Comparison of ENCODE assay signal across 20 mouse cellular contexts in genomic region chr4:120935006-120935405, GRCm38 (mm10). TPM values are rescaled to one million over a fixed set of nuclear protein-coding genes. Genes with fewer than 3 reads are reported as not detected.
DNase-seq lines count a peak whose midpoint lies in the region; ATAC-seq and TF ChIP-seq lines count a peak whose summit lies in the region.
"Had no signal": no experiment of that assay in that cellular context is flagged by ENCODE, and none has a peak within 500 bp of the region (broad histone marks: within the 10 kb centered on the region; RNA-seq: fewer than 3 reads in every experiment).

No protein-coding gene starts in this region.

- 0 out of 2 replicates have a peak, but pooled peaks cover 3% of the 10 kb centered on the region for H3K4me1 ChIP-seq in kidney, adult 2 months (ENCODE audit: control insufficient read depth, insufficient read depth, low read length)
- no peaks in the 10 kb centered on the region for H3K4me1 ChIP-seq in intestine, embryonic 15.5 days (replicated peaks)
- no peaks in the 10 kb centered on the region for H3K4me1 ChIP-seq in intestine, postnatal 0 days (replicated peaks; ENCODE audit: control insufficient read depth, insufficient read depth, low read length)
- H3K4me1 ChIP-seq: embryonic facial prominence, embryonic 13.5 days; forebrain, embryonic 12.5 days; heart, embryonic 12.5 days; hindbrain, embryonic 10.5 days had no signal

- H3K9ac ChIP-seq in intestine, embryonic 15.5 days: no peak overlapping the region
- no peak overlapping the region for H3K9ac ChIP-seq in intestine, postnatal 0 days (ENCODE audit: low read depth, low read length)
- H3K9ac ChIP-seq: embryonic facial prominence, embryonic 13.5 days; forebrain, embryonic 12.5 days; forebrain, postnatal 0 days; heart, embryonic 12.5 days had no signal

- peak; percentile 73 for ATAC-seq in intestine, embryonic 15.5 days
- ATAC-seq in intestine, postnatal 0 days: peak; percentile 54
- ATAC-seq: activated CD4-positive, CD25-positive, alpha-beta regulatory T cell, adult 4 months; forebrain, postnatal 0 days; Patski had no signal

- no peaks in the 10 kb centered on the region for H3K36me3 ChIP-seq in kidney, adult 2 months (ENCODE audit: control insufficient read depth, insufficient read depth, low read length)
- H3K36me3 ChIP-seq in intestine, embryonic 15.5 days: 0 out of 2 replicates have a peak, but pooled peaks cover 4% of the 10 kb centered on the region
- peaks cover 17% of the 10 kb centered on the region; the same call in 1 of the 2 replicates for H3K36me3 ChIP-seq in intestine, postnatal 0 days (ENCODE audit: control insufficient read depth, insufficient read depth)

- no peak overlapping the region for H3K4me3 ChIP-seq in kidney, adult 2 months (ENCODE audit: insufficient read depth, low read depth, low read length)
- no peak overlapping the region for H3K4me3 ChIP-seq in intestine, embryonic 15.5 days (replicated peaks)
- no peak overlapping the region for H3K4me3 ChIP-seq in intestine, postnatal 0 days (ENCODE audit: low read depth, low read length)
- H3K4me3 ChIP-seq: embryonic facial prominence, embryonic 13.5 days; forebrain, embryonic 12.5 days; gastrocnemius, adult 2 months; heart, embryonic 12.5 days; hindbrain, embryonic 10.5 days had no signal

- no peak for TF ChIP-seq POLR2A in kidney, adult 2 months (IDR thresholded peaks at IDR 0.05; ENCODE audit: low read depth, low read length)

- H3K27me3 ChIP-seq in kidney, adult 2 months (replicated peaks; ENCODE audit: control insufficient read depth, insufficient read depth, low read length): no peaks in the 10 kb centered on the region
- no peaks in the 10 kb centered on the region for H3K27me3 ChIP-seq in intestine, embryonic 15.5 days (replicated peaks)
- no peaks in the 10 kb centered on the region for H3K27me3 ChIP-seq in intestine, postnatal 0 days (replicated peaks; ENCODE audit: control insufficient read depth, insufficient read depth, low read length)
- H3K27me3 ChIP-seq: CH12.LX; embryonic facial prominence, embryonic 13.5 days; forebrain, embryonic 12.5 days; heart, embryonic 12.5 days; Patski had no signal

- WGBS in kidney, adult 2 months: 40% methylated on average over 3 of the region's 3 CpGs
- WGBS in intestine, embryonic 15.5 days: 56% methylated on average over 3 of the region's 3 CpGs
- WGBS in intestine, postnatal 0 days: 40% methylated on average over 3 of the region's 3 CpGs

- no peak for TF ChIP-seq CTCF in kidney, adult 2 months (conservative IDR thresholded peaks at IDR 0.05; ENCODE audit: insufficient read depth, insufficient read length, low read depth, low read length)
- no peak for TF ChIP-seq CTCF in intestine, postnatal 0 days (IDR thresholded peaks at IDR 0.05; ENCODE audit: low read depth)

- H3K27ac ChIP-seq in kidney, adult 2 months (ENCODE audit: insufficient read depth, low read depth, low read length): no peak overlapping the region
- H3K27ac ChIP-seq in intestine, embryonic 15.5 days: no peak overlapping the region
- H3K27ac ChIP-seq in intestine, postnatal 0 days (ENCODE audit: low read depth, low read length): no peak overlapping the region
- H3K27ac ChIP-seq: embryonic facial prominence, embryonic 13.5 days; forebrain, embryonic 12.5 days; gastrocnemius, adult 2 months; hindbrain, embryonic 10.5 days had no signal

- H3K9me3 ChIP-seq in intestine, embryonic 15.5 days: no peaks in the 10 kb centered on the region
- no peaks in the 10 kb centered on the region for H3K9me3 ChIP-seq in intestine, postnatal 0 days (ENCODE audit: control insufficient read depth)
- H3K9me3 ChIP-seq: embryonic facial prominence, embryonic 13.5 days; forebrain, embryonic 12.5 days had no signal

- no peak overlapping the region for H3K4me2 ChIP-seq in intestine, embryonic 15.5 days (replicated peaks)
- H3K4me2 ChIP-seq in intestine, postnatal 0 days (replicated peaks; ENCODE audit: low read depth): no peak overlapping the region
- H3K4me2 ChIP-seq: embryonic facial prominence, embryonic 13.5 days; forebrain, embryonic 12.5 days; heart, embryonic 12.5 days had no signal

- peak; percentile 83 for DNase-seq in kidney, adult 2 months
- DNase-seq in kidney, postnatal 4 days: no peak
- peak; percentile 20 for DNase-seq in yolk sac, embryonic 10.5 days (ENCODE audit: low spot score)
- DNase-seq in thymus, postnatal 4 days: no peak
- DNase-seq: adrenal gland, postnatal 14 days; cerebellum, adult 11-12 months; cerebellum, adult 9-10 months; cerebellum, postnatal 25 days; forebrain, postnatal 0 days; gastrocnemius, adult 2 months; gastrocnemius, postnatal 25 days had no signal

RNA-seq across cellular contexts. Expression of gene Exo5, which starts 10.2 kb away (rescaled TPM):
- polyA plus RNA-seq in kidney, adult 2 months (2012; rRNA removed): 3.4 and 4.1 TPM in 2 replicates
- polyA plus RNA-seq in intestine, embryonic 15.5 days (2015; fragmentation: Nextera tagmentation; extraction: Ambion mirVana): 23.8 and 25.3 TPM in 2 replicates
- polyA plus RNA-seq in intestine, postnatal 0 days (2015; fragmentation: Nextera tagmentation; extraction: Ambion mirVana): 12.3 and 12.6 TPM in 2 replicates

RNA-seq across cellular contexts. Expression of gene Zfp69, which starts 16.5 kb away (rescaled TPM):
- 1.3 and 1.4 TPM in 2 replicates for polyA plus RNA-seq in kidney, adult 2 months (2012; rRNA removed)
- polyA plus RNA-seq in intestine, embryonic 15.5 days (2015; fragmentation: Nextera tagmentation; extraction: Ambion mirVana): 6.0 and 6.3 TPM in 2 replicates
- 2.2 and 2.6 TPM in 2 replicates for polyA plus RNA-seq in intestine, postnatal 0 days (2015; fragmentation: Nextera tagmentation; extraction: Ambion mirVana)

Comparison
In these comparisons a context has a peak if more than half of its experiments do, and no peak if none do; other contexts are left out.
1. DNase-seq: peak in kidney, adult 2 months (single experiment) and yolk sac, embryonic 10.5 days (single experiment); none in kidney, postnatal 4 days (0 of 2) and thymus, postnatal 4 days (single experiment).